Mouse (Mus musculus) liver, embryonic 12.5 days (tissue): ENCODE results near the gene Kif22. TPM values are rescaled to one million over a fixed set of nuclear protein-coding genes. Genes with fewer than 3 reads are reported as not detected.
A peak's percentile ranks its signal among the peaks of the same experiment; 100 is the strongest.

Source experiments
- ATAC-seq: fragments of 200-750 bp; cut with Nextera tagmentation; 2 replicates; pipeline ENCODE4 v1.8.0; 2017; ENCODE audit warnings: moderate number of reproducible peaks, mild to moderate bottlenecking, moderate library complexity
- H3K27ac ChIP-seq: fragments of 300-500 bp; sonication (generic); 2 replicates; pipeline ENCODE4 v1.5.1; 2016; ENCODE audit warnings: mild to moderate bottlenecking
- H3K27me3 ChIP-seq: fragments of 300-500 bp; sonication (generic); replicated peaks from 2 replicates; pipeline ENCODE4 v1.6.1; 2016; ENCODE audit warnings: mild to moderate bottlenecking, moderate library complexity
- H3K36me3 ChIP-seq: fragments of 300-500 bp; sonication (generic); 2 replicates; pipeline ENCODE4 v1.6.1; 2016; ENCODE audit warnings: mild to moderate bottlenecking, moderate library complexity
- H3K4me1 ChIP-seq: fragments of 300-500 bp; sonication (generic); 2 replicates; pipeline ENCODE4 v1.6.1; 2016
- H3K4me2 ChIP-seq: fragments of 300-500 bp; sonication (generic); 2 replicates; pipeline ENCODE4 v1.6.1; 2016; ENCODE audit warnings: mild to moderate bottlenecking, moderate library complexity
- H3K4me3 ChIP-seq: fragments of 300-500 bp; sonication (generic); 2 replicates; pipeline ENCODE4 v1.5.1; 2016; ENCODE audit warnings: mild to moderate bottlenecking, moderate library complexity
- H3K9ac ChIP-seq: fragments of 300-500 bp; sonication (generic); 2 replicates; pipeline ENCODE4 v1.6.1; 2016; ENCODE audit warnings: mild to moderate bottlenecking, moderate library complexity
- H3K9me3 ChIP-seq: fragments of 300-500 bp; sonication (generic); replicated peaks from 2 replicates; pipeline ENCODE4 v1.6.1; 2016; ENCODE audit warnings: mild to moderate bottlenecking, moderate library complexity
- WGBS: fragments of 180-500 bp; shearing (Covaris S2); methylation state at CpG from one replicate; pipeline ENCODE4 v1.1.7; 2016; ENCODE audit not compliant: insufficient replicate concordance; 5-methylcytosine and 5-hydroxymethylcytosine counted together
- polyA plus RNA-seq: library from polyadenylated mRNA; unstranded; fragments of >200 nt; fragmentation: Nextera tagmentation; extraction: Ambion mirVana; gene quantifications from 2 replicates; pipeline ENCODE4 v1.2.1, GENCODE M21; 2016

The Kif22 gene
- polyA plus RNA-seq, 1 experiment from 2014 or later, result 126 TPM

GRCm38 (mm10) chr7:127026984-127027726 lies 15.1 kb downstream of the Kif22 start, which contains the start of gene Maz:
Maz (minus strand) TSS chr7:127027037.
- under 1% methylated on average over 59 of the region's 63 CpGs for WGBS
- H3K36me3 ChIP-seq, result peaks cover 81% of the 10 kb centered on the region
- peak within 1 kb of the TSS; percentile 100 for H3K9ac ChIP-seq
- ATAC-seq, result peak; percentile 79
- H3K27me3 ChIP-seq, result no peaks in the 10 kb centered on the region
- H3K27ac ChIP-seq, result peak within 1 kb of the TSS; percentile 98
- H3K4me2 ChIP-seq, result peak within 1 kb of the TSS; percentile 98
- H3K4me3 ChIP-seq, result peak within 1 kb of the TSS; percentile 90
- peaks cover 75% of the 10 kb centered on the region for H3K4me1 ChIP-seq
- H3K9me3 ChIP-seq, result no peaks in the 10 kb centered on the region

- Histone ChIP-seq H3K9me3 (no peaks in the 10 kb centered on the region), H3K9ac (peak overlapping the region; percentile 100), H3K4me2 (peak overlapping the region; percentile 98), H3K36me3 (peaks cover 79% of the 10 kb centered on the region), H3K4me1 (peaks cover 75% of the 10 kb centered on the region), H3K4me3 (peak overlapping the region; percentile 90), H3K27ac (peak overlapping the region; percentile 98), H3K27me3 (no peaks in the 10 kb centered on the region)
- ATAC-seq, result no peak; the same call in 1 of the 2 replicates
- 3% methylated on average over 12 of the region's 48 CpGs for WGBS
Measured at GRCm38 (mm10) chr7:127026616-127026983, 15.7 kb downstream of the Kif22 start.

- 0% methylated on average over 15 of the region's 48 CpGs for WGBS
- peak overlapping the region; percentile 90 for H3K4me3 ChIP-seq
- H3K9ac ChIP-seq, result peak overlapping the region; percentile 100
- no peaks in the 10 kb centered on the region for H3K27me3 ChIP-seq
- ATAC-seq, result peak; percentile 48
- peaks cover 75% of the 10 kb centered on the region for H3K36me3 ChIP-seq
- no peaks in the 10 kb centered on the region for H3K9me3 ChIP-seq
- H3K4me2 ChIP-seq, result peak overlapping the region; percentile 98
- peaks cover 75% of the 10 kb centered on the region for H3K4me1 ChIP-seq
- peak overlapping the region; percentile 98 for H3K27ac ChIP-seq
Measured at GRCm38 (mm10) chr7:127026161-127026600, 16.1 kb downstream of the Kif22 start.

- H3K27me3 ChIP-seq, result no peaks in the 10 kb centered on the region
- no peaks in the 10 kb centered on the region for H3K9me3 ChIP-seq
- H3K4me3 ChIP-seq, result peak overlapping the region; percentile 90
- H3K27ac ChIP-seq, result peak overlapping the region; percentile 98
- WGBS, result under 1% methylated on average over 53 of the region's 65 CpGs
- peak overlapping the region; percentile 98 for H3K4me2 ChIP-seq
- H3K9ac ChIP-seq, result peak overlapping the region; percentile 100
- no peak for ATAC-seq
- H3K36me3 ChIP-seq, result peaks cover 69% of the 10 kb centered on the region
- H3K4me1 ChIP-seq, result peaks cover 75% of the 10 kb centered on the region
Measured at GRCm38 (mm10) chr7:127025556-127026160, 16.6 kb downstream of the Kif22 start.

- Histone ChIP-seq H3K4me1 (peaks cover 72% of the 10 kb centered on the region), H3K36me3 (peaks cover 62% of the 10 kb centered on the region), H3K9ac (peak overlapping the region; percentile 100), H3K4me2 (peak overlapping the region; percentile 98), H3K4me3 (peak overlapping the region; percentile 90), H3K27me3 (no peaks in the 10 kb centered on the region), H3K9me3 (no peaks in the 10 kb centered on the region), H3K27ac (peak overlapping the region; percentile 98)
- peak; percentile 32 for ATAC-seq
- under 1% methylated on average over 30 of the region's 30 CpGs for WGBS
Measured at GRCm38 (mm10) chr7:127024755-127025555, 17.3 kb downstream of the Kif22 start.

GRCm38 (mm10) chr7:127023896-127024690 lies 18.2 kb downstream of the Kif22 start:
- H3K36me3 ChIP-seq, result peaks cover 54% of the 10 kb centered on the region
- no peaks in the 10 kb centered on the region for H3K27me3 ChIP-seq
- H3K4me3 ChIP-seq, result peak overlapping the region; percentile 90
- H3K9me3 ChIP-seq, result no peaks in the 10 kb centered on the region
- peak overlapping the region; percentile 100 for H3K9ac ChIP-seq
- H3K27ac ChIP-seq, result peak overlapping the region; percentile 98
- ATAC-seq, result no peak
- H3K4me1 ChIP-seq, result peaks cover 75% of the 10 kb centered on the region
- 24% methylated on average over 19 of the region's 19 CpGs for WGBS
- H3K4me2 ChIP-seq, result peak overlapping the region; percentile 98

GRCm38 (mm10) chr7:127023272-127023691 lies 19.0 kb downstream of the Kif22 start:
- Histone ChIP-seq H3K4me3 (peak overlapping the region; percentile 90), H3K9me3 (no peaks in the 10 kb centered on the region), H3K27me3 (no peaks in the 10 kb centered on the region), H3K36me3 (peaks cover 46% of the 10 kb centered on the region), H3K4me1 (peaks cover 76% of the 10 kb centered on the region), H3K4me2 (peak overlapping the region; percentile 98), H3K27ac (peak overlapping the region; percentile 98), H3K9ac (peak overlapping the region; percentile 100)
- ATAC-seq, result no peak
- WGBS, result 81% methylated on average over 13 of the region's 13 CpGs

- Histone ChIP-seq H3K36me3 (peaks cover 40% of the 10 kb centered on the region), H3K9me3 (no peaks in the 10 kb centered on the region), H3K27me3 (no peaks in the 10 kb centered on the region), H3K27ac (peak overlapping the region; percentile 98; the same call in 1 of the 2 replicates), H3K9ac (peak overlapping the region; percentile 100), H3K4me2 (peak overlapping the region; percentile 98), H3K4me1 (peaks cover 76% of the 10 kb centered on the region), H3K4me3 (peak overlapping the region; percentile 90)
- 87% methylated on average over 7 of the region's 7 CpGs for WGBS
- no peak for ATAC-seq
Measured at GRCm38 (mm10) chr7:127022528-127023271, 19.6 kb downstream of the Kif22 start.

GRCm38 (mm10) chr7:127021563-127022527 lies 20.4 kb downstream of the Kif22 start:
- 42% methylated on average over 5 of the region's 5 CpGs for WGBS
- no peak for ATAC-seq
- no peaks in the 10 kb centered on the region for H3K27me3 ChIP-seq
- H3K27ac ChIP-seq, result peak overlapping the region; percentile 98
- peak overlapping the region; percentile 100; the same call in 1 of the 2 replicates for H3K9ac ChIP-seq
- peak overlapping the region; percentile 90 for H3K4me3 ChIP-seq
- peak overlapping the region; percentile 98 for H3K4me2 ChIP-seq
- peaks cover 77% of the 10 kb centered on the region for H3K4me1 ChIP-seq
- no peaks in the 10 kb centered on the region for H3K9me3 ChIP-seq
- H3K36me3 ChIP-seq, result peaks cover 37% of the 10 kb centered on the region
